Mouse (Mus musculus) monocyte, adult 2 months (primary cell): ENCODE results near the gene Fxyd2.

Experiments
- DNase-seq, 2 experiments: peaks; one replicate each; pipeline ENCODE4 v3.0.0; 2022; ENCODE audit warnings: low spot score in 2 of 2, low read depth in 1 of 2

The Fxyd2 gene

DNA sequence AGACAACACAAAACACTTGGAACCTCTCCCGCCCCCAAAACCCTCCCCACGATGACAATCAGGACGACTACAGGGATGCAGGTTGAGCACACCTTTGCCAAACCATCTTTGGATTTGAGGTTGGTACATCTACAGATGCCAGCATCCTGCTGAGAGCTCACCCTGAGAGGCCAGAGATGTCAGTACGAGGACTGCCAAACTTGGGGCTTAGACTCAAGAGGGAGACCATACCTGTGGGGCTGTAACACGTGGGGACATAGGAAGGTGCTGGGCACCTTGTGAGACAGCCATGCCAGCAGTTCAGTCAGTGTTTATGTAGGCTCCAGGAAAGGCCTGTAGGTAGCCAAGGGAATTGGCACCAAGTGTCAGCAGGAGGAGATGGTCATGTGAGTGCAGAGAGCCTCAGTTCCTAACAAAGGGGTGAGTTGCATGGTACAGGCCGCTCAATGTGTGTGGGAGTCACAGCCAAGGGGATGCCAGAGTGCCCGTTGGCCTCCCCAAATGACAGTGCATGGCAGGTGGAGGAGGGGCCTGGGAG, 23.4 kb downstream of the Fxyd2 start:
- no peak for DNase-seq

DNA sequence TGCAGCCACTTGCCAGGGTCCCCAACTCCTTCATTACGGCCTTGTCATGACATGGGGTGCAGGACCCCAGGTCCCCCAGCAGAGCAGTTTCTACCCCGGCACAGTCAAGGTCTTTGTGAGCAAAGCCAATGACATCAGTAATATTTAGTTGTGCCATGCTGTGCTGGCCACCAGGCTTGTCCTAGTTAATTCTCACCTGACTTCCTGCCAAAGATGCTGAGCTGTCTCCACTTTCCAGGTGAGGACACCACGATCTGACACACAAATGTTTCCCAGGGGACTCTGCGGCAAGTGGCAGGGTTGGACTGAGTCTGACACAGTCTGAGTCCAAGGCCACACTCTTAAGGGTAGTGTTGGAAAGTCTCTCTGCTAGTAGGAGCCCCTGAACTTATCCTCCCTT, 27.0 kb downstream of the Fxyd2 start, which contains the start of gene Dscaml1:
Gene Dscaml1, plus strand, starts transcription at position 173 of the 400 bp plus-strand sequence.
- no peak for DNase-seq

DNA sequence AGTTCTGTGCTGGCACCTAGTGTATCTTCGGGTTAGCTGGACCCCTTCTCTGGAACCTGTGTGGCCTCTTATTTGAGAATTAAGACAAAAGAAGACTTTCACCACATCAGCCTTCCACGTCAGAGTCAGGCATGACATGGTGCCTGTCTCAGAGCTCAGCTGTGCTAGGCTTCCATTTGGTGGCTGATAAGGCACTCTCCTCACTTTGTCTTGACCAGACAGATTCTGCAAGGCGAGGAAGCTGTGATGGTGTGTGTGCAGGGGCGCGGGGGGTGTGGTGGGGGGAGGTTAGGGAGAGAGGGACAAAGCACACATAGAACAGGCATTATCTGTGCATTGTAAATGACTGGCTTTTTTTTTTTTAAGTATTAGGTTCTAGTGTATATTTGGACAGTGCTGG, 29.9 kb downstream of the Fxyd2 start:
- DNase-seq = no peak

DNA sequence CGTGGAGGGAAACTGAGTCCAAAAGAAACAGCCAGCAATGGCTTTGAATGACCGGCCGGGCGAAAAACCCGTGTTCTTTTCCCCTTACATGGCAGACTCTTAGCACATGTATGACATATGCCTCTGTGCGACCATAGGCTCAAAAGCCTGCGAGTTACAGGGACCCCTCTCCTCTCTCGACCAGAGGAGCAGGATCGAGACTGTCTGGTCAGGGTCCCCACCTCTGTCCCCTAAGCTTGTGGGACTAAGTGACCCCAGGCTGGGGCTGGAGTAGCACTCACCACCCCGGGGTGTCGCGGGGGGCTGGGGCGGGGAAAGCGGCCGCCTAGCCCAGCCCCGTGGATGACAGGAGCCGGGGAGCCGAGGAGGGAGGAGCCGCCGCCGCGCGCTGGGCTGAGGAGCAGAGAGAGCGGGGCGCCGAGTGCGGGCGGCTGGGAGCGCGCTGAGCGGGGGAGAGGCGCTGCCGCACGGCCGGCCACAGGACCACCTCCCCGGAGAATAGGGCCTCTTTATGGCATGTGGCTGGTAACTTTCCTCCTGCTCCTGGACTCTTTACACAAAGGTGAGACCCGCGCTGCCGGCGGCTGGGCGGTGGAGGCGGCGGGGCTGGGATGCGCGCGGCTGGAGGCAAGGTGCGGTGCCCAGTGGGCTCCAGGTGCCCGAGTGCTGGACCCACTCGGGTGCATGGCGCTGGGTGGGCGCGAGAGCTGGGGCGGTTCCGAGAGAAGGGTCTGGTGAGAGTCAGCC, 30.7 kb downstream of the Fxyd2 start:
- DNase-seq = no peak

GRCm38 (mm10) chr9:45430698-45430959, 31.2 kb downstream of the Fxyd2 start:
- no peak for DNase-seq

GRCm38 (mm10) chr9:45431150-45431549, 31.7 kb downstream of the Fxyd2 start:
- no peak for DNase-seq

DNA sequence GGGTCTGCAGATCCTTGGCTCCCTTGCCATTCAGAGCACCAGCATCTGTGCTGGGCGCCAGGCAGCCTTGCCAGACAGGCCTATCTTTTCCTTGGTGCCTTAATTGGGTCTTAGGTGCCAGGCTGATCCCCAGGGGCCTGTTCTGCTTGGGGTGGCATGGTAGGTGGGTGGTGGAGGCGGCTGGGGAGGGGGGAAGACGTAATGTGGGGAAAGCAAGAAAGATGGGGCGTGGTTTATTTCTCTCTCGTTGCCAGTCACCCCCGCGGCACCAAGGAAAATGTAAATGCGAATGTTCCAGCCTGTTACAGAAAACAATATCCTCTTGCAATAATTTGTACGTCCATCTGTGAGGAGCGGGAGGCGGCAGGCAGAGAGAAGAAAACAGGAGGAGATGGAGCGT, 33.2 kb downstream of the Fxyd2 start:
- no peak for DNase-seq

DNA sequence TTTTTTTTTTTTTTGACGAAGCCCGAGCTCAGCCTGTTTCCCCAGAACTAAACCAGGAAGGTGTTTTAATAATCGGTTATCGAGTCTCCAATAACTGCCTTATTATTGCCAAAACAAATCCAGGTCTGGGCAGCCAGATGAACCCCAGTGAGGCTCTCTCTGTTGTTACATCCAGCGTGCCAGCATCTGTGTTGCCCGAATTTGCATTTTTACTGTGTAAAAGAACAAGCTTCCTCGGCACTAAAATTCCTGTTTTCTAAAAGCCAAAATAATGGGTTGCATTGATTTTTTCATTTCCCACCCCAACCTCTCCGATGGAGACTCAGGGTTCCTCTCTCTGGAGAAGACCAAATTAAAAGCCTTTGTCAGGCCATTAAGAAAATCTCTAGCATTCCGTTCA, 33.6 kb downstream of the Fxyd2 start:
- DNase-seq = no peak

GRCm38 (mm10) chr9:45434171-45434570, 34.7 kb downstream of the Fxyd2 start:
- DNase-seq = no peak

- no peak for DNase-seq
Measured at GRCm38 (mm10) chr9:45439025-45439424, 39.6 kb downstream of the Fxyd2 start.

- no peak for DNase-seq
Measured at GRCm38 (mm10) chr9:45440083-45440784, 40.8 kb downstream of the Fxyd2 start.

DNA sequence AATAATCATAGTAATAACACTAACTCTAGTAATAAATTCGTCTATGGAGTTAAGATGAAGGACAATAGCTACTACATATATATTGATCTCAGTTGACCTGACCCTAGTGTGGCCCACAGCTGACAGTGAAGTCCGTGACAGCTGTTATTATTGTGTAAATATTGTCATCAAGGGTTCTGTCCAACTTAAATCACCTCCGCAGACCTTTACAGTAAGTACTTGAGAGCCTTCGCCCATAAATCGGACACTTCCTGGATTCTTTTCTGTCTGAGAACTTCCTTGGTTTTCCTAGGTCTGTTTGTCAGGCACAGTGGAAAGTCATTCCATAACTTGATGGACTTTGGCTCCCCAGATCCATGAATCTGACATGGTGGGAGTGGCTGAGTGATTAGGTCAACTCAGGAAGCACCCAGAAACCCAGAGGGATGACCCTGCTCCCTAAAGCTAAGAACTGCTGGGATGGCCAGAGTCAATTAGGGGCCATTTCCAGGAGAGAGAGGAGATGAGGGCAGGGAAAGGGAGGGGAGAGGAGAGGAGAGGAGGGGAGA, 44.9 kb downstream of the Fxyd2 start:
- no peak for DNase-seq

DNA sequence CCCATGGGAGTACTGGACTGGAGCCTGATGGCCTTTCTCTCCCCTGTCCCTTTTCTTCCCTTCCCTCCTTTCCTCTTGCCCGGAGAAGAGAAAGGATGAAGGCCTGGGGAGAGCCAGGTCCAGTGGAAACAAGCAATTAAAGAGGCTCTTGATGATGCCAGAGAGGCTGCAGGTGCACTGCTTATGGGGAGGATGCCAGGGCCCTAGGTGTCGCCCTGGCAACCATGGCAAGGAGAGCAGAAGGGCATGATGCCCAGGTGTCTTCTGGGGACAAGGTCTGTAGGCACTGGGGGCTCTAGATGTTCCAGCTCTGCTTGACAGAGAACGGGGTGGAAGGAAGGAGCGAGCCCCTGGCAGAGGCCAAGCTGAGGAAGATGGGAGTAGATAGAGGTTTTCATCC, 50.2 kb downstream of the Fxyd2 start:
- no peak for DNase-seq

DNA sequence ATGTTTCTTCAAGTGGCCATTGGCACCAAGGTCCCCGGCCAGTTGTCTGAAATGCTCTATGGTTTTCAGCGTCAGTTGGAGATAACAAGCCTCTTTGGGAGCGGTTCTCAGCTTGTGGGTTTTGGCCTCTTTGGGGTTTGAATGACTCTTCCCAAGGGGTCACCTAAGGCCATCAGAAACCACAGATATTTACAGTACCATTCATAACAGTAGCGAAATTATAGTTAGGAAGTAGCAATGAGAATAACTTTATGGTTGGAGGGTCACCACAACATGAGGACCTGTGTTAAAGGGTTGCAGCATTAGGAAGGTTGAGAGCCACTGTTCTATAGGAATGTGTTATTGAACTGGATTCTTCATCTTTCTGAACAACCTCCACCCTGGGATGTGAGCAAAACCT, 51.9 kb downstream of the Fxyd2 start:
- DNase-seq = no peak

GRCm38 (mm10) chr9:45454032-45454431, 54.6 kb downstream of the Fxyd2 start:
- DNase-seq = no peak

DNA sequence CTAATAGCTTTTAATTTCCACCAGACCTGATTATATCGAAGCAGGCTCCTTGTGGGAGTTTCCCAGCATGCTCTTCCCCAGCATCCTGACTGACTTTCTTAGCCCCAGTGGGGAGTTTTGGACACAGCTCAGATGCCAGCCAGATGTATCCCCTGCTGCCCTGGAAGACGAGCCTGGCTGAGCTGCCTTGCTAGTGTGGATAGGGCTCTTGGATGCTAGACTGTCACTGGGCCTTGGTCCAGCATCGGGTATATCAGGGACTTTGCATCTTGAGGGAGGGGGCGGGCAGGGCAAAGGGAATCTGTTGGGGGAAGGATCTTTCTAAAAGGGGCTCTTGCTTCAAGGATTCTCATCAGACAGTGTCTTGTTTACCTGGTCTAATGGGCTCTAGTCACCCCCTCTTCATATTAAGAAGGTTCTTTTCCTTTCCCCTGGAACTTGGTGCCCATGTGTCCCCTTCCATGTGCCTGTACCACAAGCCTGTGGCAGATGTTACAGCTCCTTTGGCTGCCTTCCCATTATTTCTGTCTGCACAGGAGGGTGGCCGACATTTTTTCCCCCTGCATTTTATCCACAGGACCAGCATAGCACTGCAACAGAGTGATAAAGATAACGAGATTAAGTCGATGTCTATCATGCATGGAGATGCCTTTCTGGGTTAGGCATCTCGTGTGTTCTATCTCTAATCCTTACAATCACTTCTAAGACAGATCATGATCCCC, 55.6 kb downstream of the Fxyd2 start:
- DNase-seq = no peak

GRCm38 (mm10) chr9:45457200-45457599, 57.7 kb downstream of the Fxyd2 start:
- DNase-seq = no peak

DNA sequence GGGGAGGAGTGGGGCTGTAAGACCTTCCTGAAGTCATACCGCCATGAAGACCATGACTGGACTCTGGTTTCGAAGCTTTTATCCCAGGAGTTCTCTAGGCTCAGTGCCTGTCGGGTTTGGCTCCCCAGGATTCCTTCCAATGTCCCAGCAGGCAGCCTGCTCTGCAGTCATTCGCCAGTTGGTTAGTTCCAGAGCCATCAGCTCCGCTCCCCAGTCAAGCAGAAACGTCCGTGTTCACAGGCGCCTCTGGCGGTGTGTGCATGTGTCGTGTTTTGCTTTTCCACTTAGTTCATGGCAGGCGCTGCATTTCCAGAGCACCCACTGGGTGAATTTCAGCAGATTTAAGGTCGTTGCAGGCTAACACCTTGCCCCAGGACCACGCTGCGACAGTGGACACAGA, 58.9 kb downstream of the Fxyd2 start:
- no peak for DNase-seq
